Mouse (Mus musculus) intestine, embryonic 14.5 days (tissue): ENCODE measurements at regions not wholly inside any gene's neighbourhood (a gene's known extent, or its start where the extent isn't known, plus 50 kb on each side); places are given as distances from the start of the nearest gene placed in this dataset.

ENCODE experiments used
- ATAC-seq: fragments of 200-750 bp; cut with Nextera tagmentation; replicated peaks from 2 replicates; pipeline ENCODE4 v1.8.0; 2017; ENCODE audit warnings: low read depth, moderate number of reproducible peaks, moderate TSS enrichment, moderate library complexity; ENCODE audit not compliant: low FRiP score, low TSS enrichment
- DNase-seq: peaks from one replicate; pipeline ENCODE4 v3.0.0-alpha.2; 2018; ENCODE audit warnings: low spot score
- H3K27ac ChIP-seq: fragments of 300-500 bp; sonication (generic); 2 replicates; pipeline ENCODE4 v1.5.1; 2014; ENCODE audit warnings: low read depth, mild to moderate bottlenecking, control low read depth
- H3K27me3 ChIP-seq: fragments of 300-500 bp; sonication (generic); replicated peaks from 2 replicates; pipeline ENCODE4 v1.6.1; 2014; ENCODE audit warnings: low read length, control low read depth; ENCODE audit not compliant: control insufficient read depth, insufficient read depth
- H3K36me3 ChIP-seq: fragments of 300-500 bp; sonication (generic); 2 replicates; pipeline ENCODE4 v1.6.1; 2014; ENCODE audit warnings: low read length, control low read depth; ENCODE audit not compliant: control insufficient read depth, insufficient read depth
- H3K4me1 ChIP-seq: fragments of 300-500 bp; sonication (generic); replicated peaks from 2 replicates; pipeline ENCODE4 v1.6.1; 2014; ENCODE audit warnings: low read length, control low read depth, mixed read lengths; ENCODE audit not compliant: control insufficient read depth, insufficient read depth
- H3K4me2 ChIP-seq: fragments of 300-500 bp; sonication (generic); 2 replicates; pipeline ENCODE4 v1.6.1; 2014; ENCODE audit warnings: low read length
- H3K4me3 ChIP-seq: fragments of 300-500 bp; sonication (generic); 2 replicates; pipeline ENCODE4 v1.5.1; 2014; ENCODE audit warnings: low read depth, low read length, control low read depth, mixed read lengths
- H3K9ac ChIP-seq: fragments of 300-500 bp; sonication (generic); 2 replicates; pipeline ENCODE4 v1.6.1; 2014; ENCODE audit warnings: mild to moderate bottlenecking, low read length
- H3K9me3 ChIP-seq: fragments of 300-500 bp; sonication (generic); 2 replicates; pipeline ENCODE4 v1.6.1; 2016; ENCODE audit warnings: low read length, control low read depth; ENCODE audit not compliant: control insufficient read depth
- WGBS: fragments of 180-500 bp; shearing (Covaris S2); extraction: QIAGEN DNeasy Blood & Tissue Kit; methylation state at CpG from one replicate; pipeline ENCODE4 v1.1.7; 2014; 5-methylcytosine and 5-hydroxymethylcytosine counted together

DNA sequence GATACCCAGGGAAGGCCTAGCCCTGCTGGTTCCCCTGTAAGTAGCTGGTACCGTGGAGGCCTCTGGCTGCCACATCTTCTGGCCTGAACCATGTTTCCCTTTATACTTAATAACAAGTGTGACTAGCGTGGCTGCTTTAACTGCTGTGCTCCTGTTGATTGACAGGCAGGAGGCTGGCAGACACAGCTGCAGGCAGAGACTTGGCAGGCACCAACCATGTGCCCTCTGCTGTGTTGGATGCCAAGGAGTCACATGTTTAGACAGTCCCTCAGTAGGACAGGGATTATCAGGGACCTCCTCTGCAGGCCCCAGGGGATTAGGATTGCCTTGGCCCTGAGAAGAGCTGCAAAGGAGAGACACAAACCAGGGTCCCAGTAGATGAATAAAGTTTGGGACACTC lies 53.6 kb upstream of the Plet1 start:
- Histone ChIP-seq H3K27ac (no peak overlapping the region), H3K4me2 (no peak overlapping the region), H3K9ac (no peak overlapping the region), H3K27me3 (no peaks in the 10 kb centered on the region), H3K9me3 (0 out of 2 replicates have a peak, but pooled peaks cover 2% of the 10 kb centered on the region), H3K4me1 (no peaks in the 10 kb centered on the region), H3K36me3 (no peaks in the 10 kb centered on the region), H3K4me3 (no peak overlapping the region)
- 85% methylated on average over 2 of the region's 2 CpGs for WGBS
- ATAC-seq (no peak), DNase-seq (no peak)

DNA sequence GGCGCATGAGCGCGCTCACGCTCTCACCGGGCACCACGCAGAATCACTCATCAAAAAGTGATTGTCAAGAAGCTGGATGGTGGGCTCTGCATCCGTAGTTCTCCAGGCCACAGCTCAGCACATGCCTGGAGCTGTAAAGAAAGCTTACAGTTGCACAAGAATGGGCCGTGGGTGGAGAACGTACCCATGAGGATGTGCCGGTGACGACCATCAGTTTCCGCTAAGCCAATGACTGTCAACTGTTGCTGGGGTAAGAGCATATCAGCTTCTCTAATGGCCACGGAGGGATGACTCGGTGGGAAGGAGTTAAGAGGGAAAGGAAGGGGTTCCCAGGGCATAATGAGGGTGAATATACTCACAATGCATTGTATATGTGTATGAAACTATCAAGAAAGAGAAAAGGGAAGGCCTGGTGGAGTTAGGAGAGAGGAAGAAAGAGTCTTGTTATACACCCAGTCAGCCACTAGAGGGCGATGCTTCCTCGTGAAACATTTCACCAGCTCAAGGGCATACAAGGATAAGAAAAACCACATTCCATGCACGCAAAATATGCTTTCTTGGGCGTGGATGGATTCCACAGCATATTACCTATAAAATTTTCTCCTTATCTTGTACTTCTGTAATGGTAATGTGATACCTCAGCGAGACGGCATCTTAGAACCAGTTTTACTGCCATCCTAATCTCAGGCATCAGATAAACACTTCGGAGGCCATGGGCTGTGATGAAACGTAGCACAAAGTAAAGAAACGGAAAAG lies 50.4 kb upstream of the Plet1 start:
- WGBS = 49% methylated on average over 23 of the region's 23 CpGs
- Histone ChIP-seq H3K9ac (no peak overlapping the region), H3K9me3 (0 out of 2 replicates have a peak, but pooled peaks cover 2% of the 10 kb centered on the region), H3K27ac (no peak overlapping the region), H3K36me3 (no peaks in the 10 kb centered on the region), H3K4me3 (no peak overlapping the region), H3K4me2 (no peak overlapping the region), H3K4me1 (no peaks in the 10 kb centered on the region), H3K27me3 (no peaks in the 10 kb centered on the region)
- DNase-seq = peak; percentile 77
- no peak; the same call in 1 of the 2 replicates for ATAC-seq
